Mouse (Mus musculus) liver, adult (tissue): ENCODE data around the gene Smo.

Source experiments
- GATA4 ChIP-seq: IDR thresholded peaks from 2 replicates; pipeline ENCODE4 v1.6.1; 2014; ENCODE audit warnings: mild to moderate bottlenecking, low read length; ENCODE audit not compliant: insufficient replicate concordance

The Smo gene

GRCm38 (mm10) chr6:29758417-29758816 is 23.1 kb downstream of the Smo start:
- no peak for TF ChIP-seq GATA4

- TF ChIP-seq GATA4, result no peak
Measured at GRCm38 (mm10) chr6:29759012-29759679, 23.8 kb downstream of the Smo start.

GRCm38 (mm10) chr6:29761282-29761681 is 26.0 kb downstream of the Smo start:
- TF ChIP-seq GATA4, result no peak

GRCm38 (mm10) chr6:29762524-29762923 is 27.2 kb downstream of the Smo start:
- no peak for TF ChIP-seq GATA4

- TF ChIP-seq GATA4, result no peak
Measured at GRCm38 (mm10) chr6:29766874-29767273, 31.6 kb downstream of the Smo start.

GRCm38 (mm10) chr6:29767813-29768660 is 32.7 kb downstream of the Smo start, which contains the start of gene Ahcyl2:
Gene Ahcyl2, plus strand, starts transcription at chr6:29768011.
- TF ChIP-seq GATA4, result no peak

- TF ChIP-seq GATA4, result no peak
Measured at GRCm38 (mm10) chr6:29768791-29769441, 33.6 kb downstream of the Smo start.

GRCm38 (mm10) chr6:29770672-29771321 is 35.5 kb downstream of the Smo start:
- no peak for TF ChIP-seq GATA4

GRCm38 (mm10) chr6:29772236-29772635 is 36.9 kb downstream of the Smo start:
- no peak for TF ChIP-seq GATA4

- TF ChIP-seq GATA4, result no peak
Measured at GRCm38 (mm10) chr6:29774161-29774560, 38.9 kb downstream of the Smo start.

- TF ChIP-seq GATA4, result no peak
Measured at GRCm38 (mm10) chr6:29775609-29776008, 40.3 kb downstream of the Smo start.

- no peak for TF ChIP-seq GATA4
Measured at GRCm38 (mm10) chr6:29776542-29777237, 41.4 kb downstream of the Smo start.

GRCm38 (mm10) chr6:29777238-29777555 is 41.9 kb downstream of the Smo start:
- TF ChIP-seq GATA4, result no peak

- no peak for TF ChIP-seq GATA4
Measured at GRCm38 (mm10) chr6:29780082-29780481, 44.8 kb downstream of the Smo start.

GRCm38 (mm10) chr6:29780571-29780970 is 45.3 kb downstream of the Smo start:
- no peak for TF ChIP-seq GATA4
